Mouse (Mus musculus) cerebellum, adult 9-11 months (tissue): ENCODE data around the gene Chsy1.

ENCODE experiments used
- DNase-seq: peaks from one replicate; pipeline ENCODE4 v3.0.0; 2022

Gene Chsy1

GRCm38 (mm10) chr7:66110636-66111112, 1.4 kb downstream of the Chsy1 start:
- DNase-seq, result no peak

- no peak for DNase-seq
Measured at GRCm38 (mm10) chr7:66111211-66111610, 1.9 kb downstream of the Chsy1 start.

- no peak for DNase-seq
Measured at GRCm38 (mm10) chr7:66113561-66113960, 4.2 kb downstream of the Chsy1 start.

GRCm38 (mm10) chr7:66115821-66116343, 6.6 kb downstream of the Chsy1 start:
- no peak for DNase-seq

GRCm38 (mm10) chr7:66116906-66117482, 7.7 kb downstream of the Chsy1 start:
- no peak for DNase-seq

GRCm38 (mm10) chr7:66118046-66118445, 8.7 kb downstream of the Chsy1 start:
- DNase-seq, result no peak

GRCm38 (mm10) chr7:66118796-66119195, 9.5 kb downstream of the Chsy1 start:
- no peak for DNase-seq

GRCm38 (mm10) chr7:66120139-66120538, 10.8 kb downstream of the Chsy1 start:
- DNase-seq, result peak; percentile 74

- no peak for DNase-seq
Measured at GRCm38 (mm10) chr7:66120702-66121396, 11.5 kb downstream of the Chsy1 start.

GRCm38 (mm10) chr7:66124551-66124968, 15.2 kb downstream of the Chsy1 start:
- no peak for DNase-seq

GRCm38 (mm10) chr7:66125368-66125767, 16.1 kb downstream of the Chsy1 start:
- DNase-seq, result no peak

GRCm38 (mm10) chr7:66127951-66128645, 18.8 kb downstream of the Chsy1 start:
- no peak for DNase-seq

GRCm38 (mm10) chr7:66128857-66129256, 19.5 kb downstream of the Chsy1 start:
- DNase-seq, result no peak

GRCm38 (mm10) chr7:66130296-66130695, 21.0 kb downstream of the Chsy1 start:
- no peak for DNase-seq

GRCm38 (mm10) chr7:66131776-66132421, 22.6 kb downstream of the Chsy1 start:
- DNase-seq, result no peak

- DNase-seq, result no peak
Measured at GRCm38 (mm10) chr7:66134154-66134553, 24.8 kb downstream of the Chsy1 start.

- no peak for DNase-seq
Measured at GRCm38 (mm10) chr7:66135644-66136043, 26.3 kb downstream of the Chsy1 start.

GRCm38 (mm10) chr7:66136187-66136586, 26.9 kb downstream of the Chsy1 start:
- DNase-seq, result no peak

- DNase-seq, result no peak
Measured at GRCm38 (mm10) chr7:66137309-66137708, 28.0 kb downstream of the Chsy1 start.

- no peak for DNase-seq
Measured at GRCm38 (mm10) chr7:66138301-66138700, 29.0 kb downstream of the Chsy1 start.

- no peak for DNase-seq
Measured at GRCm38 (mm10) chr7:66138878-66139277, 29.6 kb downstream of the Chsy1 start.

GRCm38 (mm10) chr7:66140095-66140494, 30.8 kb downstream of the Chsy1 start:
- no peak for DNase-seq

- no peak for DNase-seq
Measured at GRCm38 (mm10) chr7:66140923-66141570, 31.7 kb downstream of the Chsy1 start.
